Mouse (Mus musculus) embryonic fibroblast, embryonic 13.5 days (primary cell): ENCODE data around the gene Pde10a. TPM values are rescaled to one million over a fixed set of nuclear protein-coding genes. Genes with fewer than 3 reads are reported as not detected.
"Not testable (repeated sequence)": the region's sequence is repeated elsewhere in the genome, so short reads cannot be mapped to it uniquely, and the experiment has no call there.

Source experiments
- H3K27ac ChIP-seq: 2 replicates; pipeline ENCODE4 v1.5.1; 2012; ENCODE audit warnings: low read length, control low read depth, inconsistent platforms; ENCODE audit not compliant: insufficient read depth
- H3K4me1 ChIP-seq: 2 replicates; pipeline ENCODE4 v1.6.1; 2011; ENCODE audit warnings: low read length; ENCODE audit not compliant: control insufficient read depth, insufficient read depth
- H3K4me3 ChIP-seq: 2 replicates; pipeline ENCODE4 v1.5.1; 2011; ENCODE audit warnings: mild to moderate bottlenecking, control low read depth, low read length; ENCODE audit not compliant: insufficient read depth
- CTCF ChIP-seq: IDR thresholded peaks from 2 replicates; pipeline ENCODE4 v1.5.1; 2011; ENCODE audit warnings: mild to moderate bottlenecking, control low read depth, low read length, moderate library complexity, borderline replicate concordance; ENCODE audit not compliant: insufficient read depth
- POLR2A ChIP-seq: IDR thresholded peaks from 2 replicates; pipeline ENCODE4 v1.6.1; 2011; ENCODE audit warnings: low read depth, mild to moderate bottlenecking, control low read depth, low read length, moderate library complexity
- polyA plus RNA-seq: library from polyadenylated mRNA; stranded (reverse); fragments of >200 nt; gene quantifications from 2 replicates; pipeline ENCODE4 v1.2.4, GENCODE M21; 2011; ENCODE audit warnings: low read depth; ENCODE audit not compliant: missing spikeins, insufficient read length

The Pde10a gene
- polyA plus RNA-seq, 1 experiment = 7.9 TPM

- Histone ChIP-seq H3K4me1 (no peaks in the 10 kb centered on the region), H3K4me3 (no peak overlapping the region), H3K27ac (no peak overlapping the region)
- TF ChIP-seq POLR2A (no peak), CTCF (no peak)
Measured at GRCm38 (mm10) chr17:8674651-8675050, 149.5 kb downstream of the Pde10a start.

DNA sequence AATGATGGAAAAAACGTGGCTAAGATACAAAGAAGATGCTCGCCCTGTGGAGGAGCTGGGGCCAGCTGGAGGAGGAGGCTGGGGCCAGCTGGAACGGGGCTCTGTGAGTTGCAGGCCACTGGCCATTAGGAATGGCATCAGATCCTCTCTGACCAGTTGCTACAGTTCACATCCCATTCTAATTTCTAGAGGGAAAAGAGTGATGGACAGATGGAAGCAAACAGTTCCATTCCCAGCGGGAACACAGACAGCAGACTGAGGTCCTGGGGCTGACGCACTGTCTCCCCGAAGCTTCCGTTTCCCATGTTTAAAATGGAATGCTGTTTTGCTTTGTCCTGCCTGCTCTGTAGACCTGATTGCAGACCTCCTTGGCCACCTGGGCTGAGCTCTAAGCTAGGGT is 161.2 kb downstream of the Pde10a start:
- TF ChIP-seq CTCF (no peak), POLR2A (no peak)

GRCm38 (mm10) chr17:8688096-8688495 is 162.9 kb downstream of the Pde10a start:
- no peak for TF ChIP-seq POLR2A
- TF ChIP-seq CTCF = no peak
- Histone ChIP-seq H3K4me3 (no peak overlapping the region), H3K4me1 (no peaks in the 10 kb centered on the region), H3K27ac (no peak overlapping the region)

More for the DNA sequence above, 161.2 kb downstream of the Pde10a start:
- H3K4me1 ChIP-seq = no peaks in the 10 kb centered on the region
- no peak overlapping the region for H3K4me3 ChIP-seq
- no peak overlapping the region for H3K27ac ChIP-seq

GRCm38 (mm10) chr17:8698265-8698664 is 173.1 kb downstream of the Pde10a start:
- TF ChIP-seq POLR2A (no peak), CTCF (no peak)
- Histone ChIP-seq H3K27ac (no peak overlapping the region), H3K4me3 (no peak overlapping the region), H3K4me1 (no peaks in the 10 kb centered on the region)

GRCm38 (mm10) chr17:8698793-8699192 is 173.6 kb downstream of the Pde10a start:
- Histone ChIP-seq H3K27ac (no peak overlapping the region), H3K4me3 (no peak overlapping the region), H3K4me1 (no peaks in the 10 kb centered on the region)
- TF ChIP-seq POLR2A (no peak), CTCF (no peak)

GRCm38 (mm10) chr17:8701096-8701495 is 175.9 kb downstream of the Pde10a start:
- no peak overlapping the region for H3K4me3 ChIP-seq
- TF ChIP-seq POLR2A (no peak), CTCF (no peak)
- H3K4me1 ChIP-seq = no peaks in the 10 kb centered on the region
- no peak overlapping the region for H3K27ac ChIP-seq

- no peak for TF ChIP-seq POLR2A
- no peak for TF ChIP-seq CTCF
- Histone ChIP-seq H3K27ac (no peak overlapping the region), H3K4me3 (no peak overlapping the region), H3K4me1 (no peaks in the 10 kb centered on the region)
Measured at GRCm38 (mm10) chr17:8702503-8702902, 177.3 kb downstream of the Pde10a start.

GRCm38 (mm10) chr17:8708006-8708405 is 182.8 kb downstream of the Pde10a start:
- no peak overlapping the region for H3K4me3 ChIP-seq
- no peaks in the 10 kb centered on the region for H3K4me1 ChIP-seq
- H3K27ac ChIP-seq = no peak overlapping the region
- TF ChIP-seq CTCF = no peak
- TF ChIP-seq POLR2A = no peak

DNA sequence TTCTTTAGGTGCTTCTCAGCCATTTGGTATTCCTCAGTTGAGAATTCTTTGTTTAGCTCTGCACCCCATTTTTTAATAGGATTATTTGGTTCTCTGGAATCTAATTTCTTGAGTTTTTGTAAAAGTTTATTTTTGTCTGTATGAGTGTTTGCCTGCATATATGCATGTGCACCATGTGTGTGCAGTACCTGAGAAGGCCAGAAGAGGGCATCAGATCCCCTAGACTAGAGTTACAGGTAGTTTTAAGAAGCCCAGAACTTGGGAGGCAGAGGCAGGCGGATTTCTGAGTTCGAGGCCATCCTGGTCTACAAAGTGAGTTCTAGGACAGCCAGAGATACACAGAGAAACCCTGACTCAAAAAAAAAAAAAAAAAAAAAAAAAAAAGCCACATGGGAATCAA is 187.6 kb downstream of the Pde10a start:
- H3K4me3 ChIP-seq, H3K27ac ChIP-seq, H3K4me1 ChIP-seq: not testable (repeated sequence)

DNA sequence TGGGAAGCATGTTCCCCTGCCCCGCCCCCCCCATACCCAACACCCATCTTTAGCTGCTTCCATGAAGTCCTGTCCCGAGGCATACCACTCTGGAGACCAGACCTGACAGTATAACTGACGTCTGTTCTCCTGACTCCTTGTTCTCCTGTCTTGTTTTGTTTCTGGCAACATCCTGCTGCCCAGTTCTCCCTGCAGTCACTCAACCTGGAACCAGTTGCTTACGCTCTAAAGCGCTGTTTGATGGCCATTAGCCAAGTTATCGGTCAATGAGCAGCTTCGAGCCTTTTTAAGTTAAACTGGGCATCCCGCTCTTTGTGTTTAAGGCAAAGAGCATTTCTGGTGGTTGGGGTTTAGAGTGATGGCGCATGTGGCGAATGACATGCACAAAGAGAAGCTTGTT is 195.8 kb downstream of the Pde10a start:
- Histone ChIP-seq H3K27ac (no peak overlapping the region), H3K4me3 (no peak overlapping the region), H3K4me1 (no peaks in the 10 kb centered on the region)
- TF ChIP-seq CTCF (no peak), POLR2A (no peak)

GRCm38 (mm10) chr17:8724464-8724974 is 199.3 kb downstream of the Pde10a start:
- H3K4me1 ChIP-seq = no peaks in the 10 kb centered on the region
- TF ChIP-seq POLR2A (no peak), CTCF (no peak)
- H3K4me3 ChIP-seq = no peak overlapping the region
- no peak overlapping the region for H3K27ac ChIP-seq

GRCm38 (mm10) chr17:8728646-8729045 is 203.5 kb downstream of the Pde10a start:
- H3K4me3 ChIP-seq = no peak overlapping the region
- no peak overlapping the region for H3K27ac ChIP-seq
- no peak for TF ChIP-seq POLR2A
- H3K4me1 ChIP-seq = no peaks in the 10 kb centered on the region
